Mouse (Mus musculus) ES-Bruce4 (cell line): ENCODE data around the gene Notch4.

Experiments
- CTCF ChIP-seq: IDR thresholded peaks from one replicate; pipeline ENCODE4 v1.8.1; 2011; ENCODE audit warnings: low read depth, low read length
- EP300 ChIP-seq: IDR thresholded peaks from 2 replicates; pipeline ENCODE4 v1.6.1; 2011; ENCODE audit warnings: low read depth, low read length; ENCODE audit not compliant: insufficient read depth
- POLR2A ChIP-seq: IDR thresholded peaks from one replicate; pipeline ENCODE4 v1.8.1; 2011; ENCODE audit warnings: low read length; ENCODE audit not compliant: insufficient read depth

DNA sequence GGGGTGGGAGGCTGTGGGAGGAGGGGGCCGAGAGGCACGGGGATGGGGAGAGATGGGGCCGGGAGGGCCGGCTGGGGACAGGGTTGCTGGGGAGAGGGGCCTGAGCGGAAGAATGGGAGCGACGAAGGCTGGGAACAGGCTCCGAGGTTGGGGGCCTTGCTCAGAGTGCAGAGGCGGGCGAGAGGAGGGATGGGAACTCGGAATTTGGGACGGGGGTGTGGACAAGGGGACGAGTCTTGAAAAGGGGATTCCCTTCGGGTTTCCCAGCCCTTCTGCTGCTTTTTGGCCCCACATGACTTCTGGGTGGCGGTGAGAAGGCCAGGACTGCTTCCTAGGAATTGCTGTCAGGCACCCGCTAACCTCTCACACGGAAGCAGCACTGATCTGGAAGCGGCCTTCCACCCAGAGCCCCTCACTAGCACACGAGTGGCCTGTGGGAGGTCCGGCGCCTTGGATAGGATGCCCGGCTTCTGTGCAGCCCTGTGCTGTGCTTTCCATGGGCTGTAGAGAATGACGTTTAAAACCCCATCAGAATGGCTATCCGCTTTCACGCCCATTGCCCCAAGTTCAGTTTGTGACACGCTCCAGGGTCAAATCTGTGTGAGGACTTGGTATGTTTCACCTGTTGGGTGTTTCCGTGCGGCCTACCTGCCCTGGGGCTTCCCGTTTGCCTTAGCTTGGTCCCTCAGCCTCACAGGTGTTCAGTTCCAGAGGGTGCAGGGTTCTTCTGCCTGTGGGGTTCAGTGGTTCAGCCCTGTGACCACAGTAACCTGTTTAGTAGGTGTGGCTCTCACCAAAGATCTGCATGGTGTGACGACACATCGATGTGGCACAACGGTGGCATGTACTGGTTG lies 42.3 kb downstream of the Notch4 start:
- TF ChIP-seq POLR2A (no peak), CTCF (no peak), EP300 (no peak)
